Mouse (Mus musculus) liver, adult 10 weeks (tissue): Measurements from ENCODE around the gene Eif3i. TPM values are rescaled to one million over a fixed set of nuclear protein-coding genes. Genes with fewer than 3 reads are reported as not detected.

Experiments used
- polyA plus RNA-seq: library from polyadenylated mRNA; stranded (reverse); fragments of 350-450 nt; fragmentation: Illumina TruSeq; extraction: RNeasy Lipid Tissue Mini Kit (QIAGEN cat#74804); gene quantifications from one replicate; pipeline ENCODE4 v1.2.3, GENCODE M21; 2014; ENCODE audit warnings: low read depth, low replicate concordance

Gene Eif3i
- 19.5 TPM for polyA plus RNA-seq

GRCm38 (mm10) chr4:129600233-129601158 is at the start of gene Eif3i, which contains the start of gene Tmem234:
Gene Eif3i, minus strand, starts transcription at chr4:129600648.
Gene Tmem234, plus strand, starts transcription at chr4:129600668.

DNA sequence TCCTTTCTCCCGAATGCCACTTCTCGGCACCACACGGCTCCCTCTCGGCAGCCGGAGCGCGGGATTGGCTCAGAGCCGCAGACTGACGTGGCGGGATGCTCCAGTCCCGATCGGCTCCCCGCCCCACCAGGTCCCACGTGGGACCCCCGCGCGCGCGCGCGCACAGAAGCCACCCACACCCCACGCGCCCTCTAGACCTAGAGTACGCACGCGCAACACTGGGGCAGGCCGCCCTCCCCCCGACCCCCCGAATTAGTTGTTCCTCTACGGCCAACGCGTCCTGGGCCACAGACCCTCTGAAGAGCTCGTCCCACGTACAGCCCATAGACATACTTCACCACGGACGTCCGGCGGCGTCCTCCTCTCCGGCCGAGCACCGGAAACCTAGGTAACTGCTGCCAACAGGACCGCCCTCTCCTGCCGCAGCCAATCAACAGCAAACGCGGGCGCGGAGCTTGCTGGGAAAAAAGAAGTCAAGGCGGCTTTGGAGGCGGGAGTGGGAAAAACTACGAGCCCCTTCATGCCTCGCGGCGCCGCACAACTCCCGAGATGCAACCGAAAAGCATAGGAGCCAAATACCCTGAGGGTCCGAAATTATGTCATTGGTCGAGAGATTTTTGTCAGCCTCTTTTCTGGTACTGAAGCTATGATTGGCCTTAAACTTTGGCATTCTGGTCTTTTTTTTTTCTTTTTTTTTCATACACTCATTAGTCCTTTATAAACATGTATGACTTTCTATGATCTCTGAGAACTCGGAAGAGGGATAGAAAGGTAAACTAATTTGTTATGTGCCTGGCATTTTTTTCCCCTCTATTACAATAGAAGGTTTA is 40.4 kb upstream of the Eif3i start, which contains the start of gene Txlna:
Gene Txlna, minus strand, starts transcription at position 428 of the 830 bp plus-strand sequence.

GRCm38 (mm10) chr4:129623681-129624091 is 23.2 kb upstream of the Eif3i start, which contains the start of gene Ccdc28b:
Gene Ccdc28b, minus strand, starts transcription at chr4:129623947.

GRCm38 (mm10) chr4:129618786-129619691 is 18.6 kb upstream of the Eif3i start, which contains the start of gene Iqcc:
Gene Iqcc, minus strand, starts transcription at chr4:129619099.

DNA sequence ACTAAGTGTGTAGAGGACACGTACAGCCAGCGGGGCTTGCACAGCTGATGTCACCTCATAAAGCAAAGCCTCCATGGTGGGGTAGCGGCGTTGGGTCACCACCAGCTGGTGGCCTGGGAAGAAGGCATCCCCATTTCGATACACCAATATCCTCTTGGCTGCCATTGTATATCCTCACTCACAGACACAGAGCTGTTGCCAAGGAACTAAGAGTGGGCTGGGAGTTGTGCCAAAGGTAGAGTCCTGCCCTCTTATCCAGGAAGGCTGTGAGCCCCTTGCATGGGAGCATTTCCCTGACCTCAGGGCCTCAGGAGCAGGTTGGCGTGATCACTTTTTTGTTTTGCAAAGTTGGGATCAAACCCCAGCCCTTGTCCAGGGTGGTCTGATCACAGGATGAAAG is 13.6 kb upstream of the Eif3i start, which contains the start of gene Dcdc2b:
Gene Dcdc2b, minus strand, starts transcription at position 165 of the 400 bp plus-strand sequence.

DNA sequence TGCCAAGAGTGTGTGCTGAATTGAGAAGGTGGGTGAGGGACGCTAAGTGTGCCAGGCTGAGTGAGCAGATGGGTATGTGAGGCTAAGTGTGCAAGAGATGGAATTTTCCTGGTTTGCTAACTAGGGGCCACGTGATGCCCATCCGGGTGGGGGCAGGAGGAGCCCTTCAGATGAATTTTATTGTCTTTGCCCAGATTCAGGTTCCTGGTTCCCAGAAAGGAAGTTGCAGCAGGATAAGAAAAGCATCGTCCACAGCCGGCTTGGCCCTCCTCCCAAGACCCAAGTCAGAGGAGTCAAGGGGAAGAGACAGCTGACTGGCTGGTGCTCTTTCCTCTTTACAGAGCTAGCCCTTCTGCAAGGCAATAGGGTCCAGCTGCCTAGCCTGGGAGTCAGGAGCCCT is 22.0 kb downstream of the Eif3i start, which contains the start of gene Fam167b:
Gene Fam167b, minus strand, starts transcription at position 84 of the 400 bp plus-strand sequence.

GRCm38 (mm10) chr4:129573430-129573829 is 27.0 kb downstream of the Eif3i start, which contains the start of gene Lck:
Gene Lck, minus strand, starts transcription at chr4:129573641.

GRCm38 (mm10) chr4:129542592-129543141 is 57.8 kb downstream of the Eif3i start, which contains the start of gene Hdac1:
Gene Hdac1, minus strand, starts transcription at chr4:129542713.

Other genes with a start within 250 kb of the Eif3i start
- gene Zbtb8a, start 222.5 kb downstream of the Eif3i start, polyA plus RNA-seq: 0.58 TPM
- gene Zbtb8b, start 159.8 kb downstream of the Eif3i start, polyA plus RNA-seq: not detected
- 13.3 TPM for gene Bsdc1, start 139.1 kb downstream of the Eif3i start, polyA plus RNA-seq
- gene Tssk3, start 109.6 kb downstream of the Eif3i start, polyA plus RNA-seq: not detected
- gene Fam229a, start 109.5 kb downstream of the Eif3i start, polyA plus RNA-seq: not detected
- gene Marcksl1, start 87.1 kb downstream of the Eif3i start, polyA plus RNA-seq: 10.8 TPM
- gene Hdac1, start 57.9 kb downstream of the Eif3i start, polyA plus RNA-seq: 17.1 TPM
- gene Lck, start 27.0 kb downstream of the Eif3i start, polyA plus RNA-seq: 0.24 TPM
- gene Fam167b, start 22.1 kb downstream of the Eif3i start, polyA plus RNA-seq: 0.48 TPM
- gene Tmem234, start within 50 bp of the Eif3i start, polyA plus RNA-seq: 29.8 TPM
- gene Dcdc2b, start 13.6 kb upstream of the Eif3i start, polyA plus RNA-seq: not detected
- 5.0 TPM for gene Iqcc, start 18.5 kb upstream of the Eif3i start, polyA plus RNA-seq
- gene Ccdc28b, start 23.3 kb upstream of the Eif3i start, polyA plus RNA-seq: 3.7 TPM
- 5.4 TPM for gene Txlna, start 40.4 kb upstream of the Eif3i start, polyA plus RNA-seq
- 18.3 TPM for gene Kpna6, start 72.1 kb upstream of the Eif3i start, polyA plus RNA-seq
- 0.29 TPM for gene Tmem39b, start 96.2 kb upstream of the Eif3i start, polyA plus RNA-seq
- gene Khdrbs1, start 141.7 kb upstream of the Eif3i start, polyA plus RNA-seq: 35.8 TPM
- 353 TPM for gene Ptp4a2, start 210.6 kb upstream of the Eif3i start, polyA plus RNA-seq